Mouse (Mus musculus) E14TG2a.4 (cell line): ENCODE measurements at regions not wholly inside any gene's neighbourhood (a gene's known extent, or its start where the extent isn't known, plus 50 kb on each side); places are given as distances from the start of the nearest gene placed in this dataset.
"Not testable (repeated sequence)": the region's sequence is repeated elsewhere in the genome, so short reads cannot be mapped to it uniquely, and the experiment has no call there.

Experiments used
- CTCF ChIP-seq: conservative IDR thresholded peaks from 2 replicates; pipeline ENCODE4 v1.5.1; 2014; ENCODE audit warnings: low read length
- POU5F1 ChIP-seq: IDR thresholded peaks from 2 replicates; pipeline ENCODE4 v1.6.1; 2014; ENCODE audit warnings: low read length, borderline replicate concordance

DNA sequence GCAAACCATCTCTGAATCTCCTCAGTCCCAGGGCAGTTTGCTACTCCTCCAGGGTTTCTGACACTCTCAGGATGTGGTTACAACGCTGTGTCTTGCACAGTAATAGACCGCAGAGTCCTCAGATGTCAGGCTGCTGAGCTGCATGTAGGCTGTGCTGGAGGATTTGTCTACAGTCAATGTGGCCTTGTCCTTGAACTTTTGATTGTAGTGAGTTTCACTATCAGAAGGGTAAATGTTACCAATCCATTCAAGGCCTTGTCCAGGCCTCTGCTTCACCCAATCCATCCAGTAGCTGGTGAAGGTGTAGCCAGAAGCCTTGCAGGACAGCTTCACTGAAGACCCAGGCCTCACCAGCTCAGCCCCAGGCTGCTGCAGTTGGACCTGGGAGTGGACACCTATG lies 688.5 kb upstream of the Zfp386 start:
- not testable (repeated sequence) for TF ChIP-seq CTCF, POU5F1
